Mouse (Mus musculus): ENCODE measurements around the gene Sp140.

- TF ChIP-seq CTCF (IDR thresholded peaks at IDR 0.05; ENCODE audit: low read depth): no peak
- TF ChIP-seq EP300 (IDR thresholded peaks at IDR 0.05; ENCODE audit: low read depth): no peak
Measured at GRCm38 (mm10) chr1:85690544-85690943, 90.4 kb downstream of the Sp140 start.
